Mouse (Mus musculus) MEL (cell line): ENCODE measurements around the gene Slc13a3. TPM values are rescaled to one million over a fixed set of nuclear protein-coding genes. Genes with fewer than 3 reads are reported as not detected.

Source experiments
- DNase-seq: peaks from one replicate; pipeline ENCODE4 v3.0.0; 2011; ENCODE audit warnings: low read depth, low spot score
- H3K27ac ChIP-seq: 2 replicates; pipeline ENCODE4 v1.5.1; 2012; ENCODE audit warnings: low read depth, mild to moderate bottlenecking, control low read depth, low read length, moderate library complexity; ENCODE audit not compliant: control insufficient read depth
- H3K27me3 ChIP-seq, 2 experiments: fragments of 150-350 bp in 1 of 2; sonication (generic) in 1 of 2; 2 replicates each; pipeline ENCODE4 v1.6.1; 2012; ENCODE audit warnings: low read length in 2 of 2, mild to moderate bottlenecking in 2 of 2, improper control_type of control experiment in 1 of 2, moderate library complexity in 1 of 2; ENCODE audit not compliant: insufficient read depth in 2 of 2, control insufficient read depth in 1 of 2
- H3K36me3 ChIP-seq, 2 experiments: 2 replicates each; pipeline ENCODE4 v1.6.1; 2012 to 2014; ENCODE audit warnings: low read length in 2 of 2, improper control_type of control experiment in 1 of 2, inconsistent platforms in 1 of 2, mild to moderate bottlenecking in 1 of 2; ENCODE audit not compliant: insufficient read depth in 2 of 2, control insufficient read depth in 1 of 2
- H3K4me1 ChIP-seq, 2 experiments: fragments of 150-350 bp in 1 of 2; sonication (generic) in 1 of 2; 2 replicates each; pipeline ENCODE4 v1.6.1; 2012; ENCODE audit warnings: low read length in 2 of 2, improper control_type of control experiment in 1 of 2, mild to moderate bottlenecking in 1 of 2; ENCODE audit not compliant: insufficient read depth in 2 of 2, control insufficient read depth in 1 of 2
- H3K4me3 ChIP-seq, 2 experiments: fragments of 150-350 bp in 1 of 2; sonication (generic) in 1 of 2; 2 replicates each; pipeline ENCODE4 v1.5.1; 2012; ENCODE audit warnings: low read depth in 2 of 2, low read length in 2 of 2, mild to moderate bottlenecking in 2 of 2, moderate library complexity in 2 of 2, control low read depth in 1 of 2, improper control_type of control experiment in 1 of 2; ENCODE audit not compliant: control insufficient read depth in 1 of 2, insufficient read depth in 1 of 2
- H3K79me2 ChIP-seq: 2 replicates; pipeline ENCODE4 v1.6.1; 2012; ENCODE audit warnings: mild to moderate bottlenecking, low read length, moderate library complexity; ENCODE audit not compliant: control insufficient read depth, poor library complexity, insufficient read depth
- H3K9ac ChIP-seq: 2 replicates; pipeline ENCODE4 v1.6.1; 2012; ENCODE audit warnings: low read depth, mild to moderate bottlenecking, control low read depth, low read length, moderate library complexity; ENCODE audit not compliant: control insufficient read depth, poor library complexity, severe bottlenecking
- H3K9me3 ChIP-seq: fragments of 150-350 bp; sonication (generic); replicated peaks from 2 replicates; pipeline ENCODE4 v1.6.1; 2012; ENCODE audit warnings: mild to moderate bottlenecking, low read length, improper control_type of control experiment, moderate library complexity; ENCODE audit not compliant: insufficient read depth
- CHD2 ChIP-seq: IDR thresholded peaks from 2 replicates; pipeline ENCODE4 v1.6.1; 2011; ENCODE audit warnings: low read length, improper control_type of control experiment
- CTCF ChIP-seq, 3 experiments: IDR thresholded peaks in 2 of 3; conservative IDR thresholded peaks in 1 of 3; 2 replicates each; pipeline ENCODE4 v1.5.1; 2011 to 2012; ENCODE audit warnings: low read length in 3 of 3, low read depth in 2 of 3, mild to moderate bottlenecking in 2 of 3, improper control_type of control experiment in 1 of 3, inconsistent platforms in 1 of 3, mixed read lengths in 1 of 3, moderate library complexity in 1 of 3; ENCODE audit not compliant: control insufficient read depth in 1 of 3, insufficient read depth in 1 of 3, poor library complexity in 1 of 3, severe bottlenecking in 1 of 3
- E2F4 ChIP-seq: IDR thresholded peaks from 2 replicates; pipeline ENCODE4 v1.6.1; 2011; ENCODE audit warnings: low read depth, low read length, improper control_type of control experiment, borderline replicate concordance
- ELF1 ChIP-seq: IDR thresholded peaks from 2 replicates; pipeline ENCODE4 v1.6.1; 2014; ENCODE audit warnings: low read depth, mild to moderate bottlenecking, inconsistent platforms, low read length, improper control_type of control experiment, moderate library complexity
- EP300 ChIP-seq, 2 experiments: IDR thresholded peaks; 2 replicates each; pipeline ENCODE4 v1.6.1; 2011; ENCODE audit warnings: improper control_type of control experiment in 2 of 2, low read length in 2 of 2, low read depth in 1 of 2, mild to moderate bottlenecking in 1 of 2
- ETS1 ChIP-seq: IDR thresholded peaks from 2 replicates; pipeline ENCODE4 v1.6.1; 2012; ENCODE audit warnings: low read depth, mild to moderate bottlenecking, inconsistent platforms, low read length, improper control_type of control experiment, moderate library complexity
- GATA1 ChIP-seq: IDR thresholded peaks from 2 replicates; pipeline ENCODE4 v1.6.1; 2011; ENCODE audit warnings: low read depth, low read length, improper control_type of control experiment
- JUND ChIP-seq: IDR thresholded peaks from 2 replicates; pipeline ENCODE4 v1.6.1; 2011; ENCODE audit warnings: low read depth, mild to moderate bottlenecking, improper control_type of control experiment, low read length
- KAT2A ChIP-seq: conservative IDR thresholded peaks from 2 replicates; pipeline ENCODE4 v1.6.1; 2012; ENCODE audit warnings: low read depth, low read length, improper control_type of control experiment, inconsistent platforms
- MAFK ChIP-seq: IDR thresholded peaks from 2 replicates; pipeline ENCODE4 v1.6.1; 2011; ENCODE audit warnings: low read depth, mild to moderate bottlenecking, low read length, improper control_type of control experiment, borderline replicate concordance
- MAX ChIP-seq: IDR thresholded peaks from 2 replicates; pipeline ENCODE4 v1.6.1; 2011; ENCODE audit warnings: low read length, improper control_type of control experiment
- MAZ ChIP-seq: IDR thresholded peaks from 2 replicates; pipeline ENCODE4 v1.6.1; 2012; ENCODE audit warnings: low read depth, mild to moderate bottlenecking, inconsistent platforms, low read length, improper control_type of control experiment
- MYC ChIP-seq: IDR thresholded peaks from 2 replicates; pipeline ENCODE4 v1.6.1; 2011; ENCODE audit warnings: low read depth, mild to moderate bottlenecking, low read length, improper control_type of control experiment, moderate library complexity
- RAD21 ChIP-seq: IDR thresholded peaks from 2 replicates; pipeline ENCODE4 v1.6.1; 2011; ENCODE audit warnings: mild to moderate bottlenecking, low read depth, low read length, improper control_type of control experiment
- SMC3 ChIP-seq: IDR thresholded peaks from 2 replicates; pipeline ENCODE4 v1.6.1; 2011; ENCODE audit warnings: low read depth, low read length, improper control_type of control experiment
- TAL1 ChIP-seq: IDR thresholded peaks from 2 replicates; pipeline ENCODE4 v1.6.1; 2012; ENCODE audit warnings: mild to moderate bottlenecking, inconsistent platforms, low read length, moderate library complexity, mixed read lengths
- TBP ChIP-seq: IDR thresholded peaks from 2 replicates; pipeline ENCODE4 v1.8.0; 2011; ENCODE audit warnings: low read depth, low read length, improper control_type of control experiment
- UBTF ChIP-seq: IDR thresholded peaks from 2 replicates; pipeline ENCODE4 v1.6.1; 2012; ENCODE audit warnings: low read depth, mild to moderate bottlenecking, inconsistent platforms, low read length, improper control_type of control experiment, moderate library complexity, borderline replicate concordance; ENCODE audit not compliant: insufficient read depth
- USF1 ChIP-seq: IDR thresholded peaks from 2 replicates; pipeline ENCODE4 v1.6.1; 2014; ENCODE audit warnings: low read depth, mild to moderate bottlenecking, inconsistent platforms, low read length, improper control_type of control experiment, moderate library complexity
- USF2 ChIP-seq, 2 experiments: IDR thresholded peaks; 2 replicates each; pipeline ENCODE4 v1.6.1; 2011 to 2012; ENCODE audit warnings: improper control_type of control experiment in 2 of 2, low read length in 2 of 2, borderline replicate concordance in 1 of 2, inconsistent platforms in 1 of 2, low read depth in 1 of 2, mild to moderate bottlenecking in 1 of 2; ENCODE audit not compliant: insufficient read depth in 1 of 2
- ZMIZ1 ChIP-seq: IDR thresholded peaks from 2 replicates; pipeline ENCODE4 v1.6.1; 2012; ENCODE audit warnings: low read depth, mild to moderate bottlenecking, inconsistent platforms, low read length, improper control_type of control experiment, moderate library complexity
- polyA plus RNA-seq, 2 experiments: library from polyadenylated mRNA; stranded (reverse) in 1 of 2; unstranded in 1 of 2; fragments of >175 nt in 1 of 2; fragments of >200 nt in 1 of 2; gene quantifications; 2 replicates each; pipeline versions ENCODE4 v1.2.1 to v1.2.4; 2012; ENCODE audit warnings: low replicate concordance in 2 of 2, low read depth in 1 of 2; ENCODE audit not compliant: insufficient read length in 2 of 2, insufficient read depth in 1 of 2, missing spikeins in 1 of 2
- total RNA-seq: library from RNA; depleted of rRNA; stranded (reverse); fragments of 300-350 nt; gene quantifications from 2 replicates; pipeline ENCODE4 v1.2.3, GENCODE M21; 2012

Slc13a3 gene
- total and polyA plus RNA-seq, 3 experiments: not detected

- Histone ChIP-seq H3K4me1 (no peaks in the 10 kb centered on the region), H3K27me3 (no peaks in the 10 kb centered on the region), H3K36me3 (no peaks in the 10 kb centered on the region), H3K79me2 (no peaks in the 10 kb centered on the region), H3K9me3 (no peaks in the 10 kb centered on the region), H3K4me3 (no peak overlapping the region), H3K27ac (no peak overlapping the region), H3K9ac (no peak overlapping the region)
- TF ChIP-seq UBTF: no peak
- TF ChIP-seq E2F4: no peak
- no peak for TF ChIP-seq TBP
- TF ChIP-seq RAD21: no peak
- no peak for TF ChIP-seq CTCF (IDR thresholded peaks at IDR 0.05 in 2 of 3, conservative IDR thresholded peaks at IDR 0.05 in 1 of 3; ENCODE audit: control insufficient read depth in 1 of 3, insufficient read depth in 1 of 3, low read depth in 2 of 3, low read length in 3 of 3, poor library complexity in 1 of 3, severe bottlenecking in 1 of 3)
- TF ChIP-seq USF1: no peak
- TF ChIP-seq MAX: no peak
- no peak for TF ChIP-seq CHD2
- no peak for TF ChIP-seq EP300 (IDR thresholded peaks at IDR 0.05; ENCODE audit: low read depth in 1 of 2, low read length in 2 of 2)
- TF ChIP-seq TAL1: no peak
- TF ChIP-seq ELF1: no peak
- TF ChIP-seq ZMIZ1: no peak
- no peak for DNase-seq
Observed at GRCm38 (mm10) chr2:165442981-165443380, 30.0 kb downstream of the Slc13a3 start.

- Histone ChIP-seq H3K27me3 (no peaks in the 10 kb centered on the region), H3K9me3 (no peaks in the 10 kb centered on the region), H3K9ac (no peak overlapping the region), H3K79me2 (no peaks in the 10 kb centered on the region), H3K27ac (no peak overlapping the region), H3K4me1 (no peaks in the 10 kb centered on the region), H3K36me3 (no peaks in the 10 kb centered on the region), H3K4me3 (no peak overlapping the region)
- TF ChIP-seq TAL1: no peak
- TF ChIP-seq EP300 (IDR thresholded peaks at IDR 0.05; ENCODE audit: low read depth in 1 of 2, low read length in 2 of 2): no peak
- TF ChIP-seq MAFK: no peak
- no peak for TF ChIP-seq RAD21
- TF ChIP-seq CHD2: no peak
- no peak for TF ChIP-seq UBTF
- no peak for TF ChIP-seq ETS1
- TF ChIP-seq ELF1: no peak
- no peak for TF ChIP-seq GATA1
- no peak for TF ChIP-seq SMC3
- no peak for TF ChIP-seq JUND
- no peak for TF ChIP-seq KAT2A
- TF ChIP-seq CTCF (IDR thresholded peaks at IDR 0.05 in 2 of 3, conservative IDR thresholded peaks at IDR 0.05 in 1 of 3; ENCODE audit: control insufficient read depth in 1 of 3, insufficient read depth in 1 of 3, low read depth in 2 of 3, low read length in 3 of 3, poor library complexity in 1 of 3, severe bottlenecking in 1 of 3): no peak
- no peak for TF ChIP-seq USF2 (IDR thresholded peaks at IDR 0.05; ENCODE audit: borderline replicate concordance in 1 of 2, insufficient read depth in 1 of 2, low read depth in 1 of 2, low read length in 2 of 2)
- no peak for TF ChIP-seq MAZ
- no peak for TF ChIP-seq MYC
- DNase-seq: no peak
Observed at GRCm38 (mm10) chr2:165441613-165442012, 31.4 kb downstream of the Slc13a3 start.
